Mouse (Mus musculus) embryo, embryonic 11.5 days (tissue): ENCODE results near the gene Cacna1d.
A peak's percentile ranks its signal among the peaks of the same experiment; 100 is the strongest.

Experiments
- DNase-seq: peaks from one replicate; pipeline ENCODE4 v3.0.0-alpha.2; 2012; ENCODE audit warnings: low read depth, low spot score

The Cacna1d gene

GRCm38 (mm10) chr14:30491342-30491741 is at the start of gene Cacna1d:
TSS of gene Cacna1d (minus strand) at chr14:30491455.
- DNase-seq = no peak

- DNase-seq = no peak
Measured at GRCm38 (mm10) chr14:30533780-30534450, 42.7 kb upstream of the Cacna1d start.

- DNase-seq = no peak
Measured at GRCm38 (mm10) chr14:30531896-30532295, 40.6 kb upstream of the Cacna1d start.

- no peak for DNase-seq
Measured at GRCm38 (mm10) chr14:30531431-30531830, 40.2 kb upstream of the Cacna1d start.

- DNase-seq = no peak
Measured at GRCm38 (mm10) chr14:30530726-30531269, 39.5 kb upstream of the Cacna1d start.

- no peak for DNase-seq
Measured at GRCm38 (mm10) chr14:30529454-30529853, 38.2 kb upstream of the Cacna1d start.

GRCm38 (mm10) chr14:30528961-30529360 is 37.7 kb upstream of the Cacna1d start:
- DNase-seq = no peak

GRCm38 (mm10) chr14:30528392-30528791 is 37.1 kb upstream of the Cacna1d start:
- DNase-seq = no peak

GRCm38 (mm10) chr14:30523356-30523755 is 32.1 kb upstream of the Cacna1d start:
- DNase-seq = no peak

GRCm38 (mm10) chr14:30519323-30519722 is 28.1 kb upstream of the Cacna1d start:
- DNase-seq = no peak

- no peak for DNase-seq
Measured at GRCm38 (mm10) chr14:30515931-30516723, 24.9 kb upstream of the Cacna1d start.

- no peak for DNase-seq
Measured at GRCm38 (mm10) chr14:30512896-30513295, 21.6 kb upstream of the Cacna1d start.

GRCm38 (mm10) chr14:30510214-30510763 is 19.0 kb upstream of the Cacna1d start:
- DNase-seq = no peak

- DNase-seq = no peak
Measured at GRCm38 (mm10) chr14:30504990-30505389, 13.7 kb upstream of the Cacna1d start.

- DNase-seq = no peak
Measured at GRCm38 (mm10) chr14:30498202-30498601, 6.9 kb upstream of the Cacna1d start.

- DNase-seq = no peak
Measured at GRCm38 (mm10) chr14:30494998-30495397, 3.7 kb upstream of the Cacna1d start.

GRCm38 (mm10) chr14:30493276-30493675 is 2.0 kb upstream of the Cacna1d start:
- DNase-seq = no peak

- peak; percentile 89 for DNase-seq
Measured at GRCm38 (mm10) chr14:30479361-30479948, 11.8 kb downstream of the Cacna1d start, which contains the start of gene Dcp1a. TSS of gene Dcp1a (plus strand) at chr14:30479535.

- DNase-seq = no peak
Measured at GRCm38 (mm10) chr14:30474416-30474815, 16.8 kb downstream of the Cacna1d start.

GRCm38 (mm10) chr14:30473605-30474004 is 17.6 kb downstream of the Cacna1d start:
- DNase-seq = no peak

- DNase-seq = no peak
Measured at GRCm38 (mm10) chr14:30463312-30463711, 27.9 kb downstream of the Cacna1d start.
